Mouse (Mus musculus): Measurements from ENCODE around the gene Gramd4. TPM values are rescaled to one million over a fixed set of nuclear protein-coding genes. Genes with fewer than 3 reads are reported as not detected.

Gene Gramd4
- total and polyA plus RNA-seq, 3 experiments = 0.17 to 0.66 (median 0.56) TPM

- in situ Hi-C loops (cut with MboI; ENCODE audit: low pct_ligation_motif_present, low pct_unique_long_range_greater_than_20kb, low sequenced_read_pairs) = loop anchor here (10.0 kb wide), 1 partner anchor 47 kb away; the partner anchor contains the start of gene Tbc1d22a
- H3K4me1 ChIP-seq (ENCODE audit: control insufficient read depth in 1 of 2, insufficient read depth in 2 of 2) = peaks cover 15 to 18% of the 10 kb centered on the region in 2 experiments
Measured at GRCm38 (mm10) chr15:86167787-86168504, 110.5 kb downstream of the Gramd4 start.

GRCm38 (mm10) chr15:86168505-86168867 lies 111.0 kb downstream of the Gramd4 start:
- Histone ChIP-seq H3K4me2 (ENCODE audit: insufficient read depth, low read depth, poor library complexity, severe bottlenecking) (no peak overlapping the region), H3K36me3 (replicated peaks in 1 of 2; ENCODE audit: control insufficient read depth in 1 of 2, insufficient read depth in 1 of 2, low read length in 1 of 2) (peaks cover 4 to 7% of the 10 kb centered on the region in 2 experiments), H3K4me1 (ENCODE audit: control insufficient read depth in 1 of 2, insufficient read depth in 2 of 2) (peaks cover 21 to 22% of the 10 kb centered on the region in 2 experiments), H3K27me3 (replicated peaks) (peaks cover 18% of the 10 kb centered on the region), H3K27ac (ENCODE audit: insufficient read depth, low read depth) (no peak overlapping the region; the same call in 1 of the 2 replicates), H3K79me2 (replicated peaks; ENCODE audit: control insufficient read depth, extremely low read depth, insufficient read depth, poor library complexity, severe bottlenecking) (0 out of 2 replicates have a peak, but pooled peaks cover 3% of the 10 kb centered on the region), H3K9ac (ENCODE audit: insufficient read depth, low read depth) (no peak overlapping the region), H3K9me3 (replicated peaks; ENCODE audit: low read length) (no peaks in the 10 kb centered on the region), H3K4me3 (replicated peaks in 1 of 3; ENCODE audit: low read depth in 2 of 3, low read length in 2 of 3, poor library complexity in 1 of 3) (no peak overlapping the region)
- TF ChIP-seq ZNF384 (IDR thresholded peaks at IDR 0.05; ENCODE audit: low read depth, low read length) (no peak), USF1 (IDR thresholded peaks at IDR 0.05; ENCODE audit: low read depth, low read length) (no peak), ZMIZ1 (IDR thresholded peaks at IDR 0.05; ENCODE audit: low read depth, low read length) (no peak), MAX (IDR thresholded peaks at IDR 0.05; ENCODE audit: low read length) (no peak), ETS1 (conservative IDR thresholded peaks at IDR 0.05; ENCODE audit: low read depth, low read length) (no peak), UBTF (IDR thresholded peaks at IDR 0.05; ENCODE audit: low read depth, low read length) (no peak), NELFE (IDR thresholded peaks at IDR 0.05; ENCODE audit: low read depth, low read length) (no peak), EP300 (IDR thresholded peaks at IDR 0.05; ENCODE audit: low read length) (no peak), POLR2A (IDR thresholded peaks at IDR 0.05; ENCODE audit: low read depth, low read length) (no peak)
- DNase-seq (ENCODE audit: extremely low read depth) = no peak
- dilution Hi-C loops (cut with MboI; ENCODE audit: extremely low pct_ligation_motif_present, extremely low pct_unique_long_range_greater_than_20kb, low sequenced_read_pairs) = no loop called here
- in situ Hi-C loops (cut with MboI; ENCODE audit: low pct_ligation_motif_present, low pct_unique_long_range_greater_than_20kb, low sequenced_read_pairs) = loop anchor here (10.0 kb wide), 1 partner anchor 46 kb away; the partner anchor contains the start of gene Tbc1d22a

More at GRCm38 (mm10) chr15:86167787-86168504, 110.5 kb downstream of the Gramd4 start:
- H3K36me3 ChIP-seq (replicated peaks in 1 of 2; ENCODE audit: control insufficient read depth in 1 of 2, insufficient read depth in 1 of 2, low read length in 1 of 2) = peaks cover 4 to 7% of the 10 kb centered on the region in 2 experiments
- H3K79me2 ChIP-seq (replicated peaks; ENCODE audit: control insufficient read depth, extremely low read depth, insufficient read depth, poor library complexity, severe bottlenecking) = 0 out of 2 replicates have a peak, but pooled peaks cover 3% of the 10 kb centered on the region
- dilution Hi-C loops (cut with MboI; ENCODE audit: extremely low pct_ligation_motif_present, extremely low pct_unique_long_range_greater_than_20kb, low sequenced_read_pairs) = no loop called here
- H3K27me3 ChIP-seq (replicated peaks) = peaks cover 18% of the 10 kb centered on the region
- no peak for TF ChIP-seq BHLHE40 (IDR thresholded peaks at IDR 0.05; ENCODE audit: low read depth, low read length)
- no peak for TF ChIP-seq USF2 (conservative IDR thresholded peaks at IDR 0.05; ENCODE audit: low read depth, low read length)
- H3K4me2 ChIP-seq (ENCODE audit: insufficient read depth, low read depth, poor library complexity, severe bottlenecking) = no peak overlapping the region
- H3K9ac ChIP-seq (ENCODE audit: insufficient read depth, low read depth) = no peak overlapping the region
- no peak overlapping the region; the same call in 1 of the 2 replicates for H3K27ac ChIP-seq (ENCODE audit: insufficient read depth, low read depth)
- H3K9me3 ChIP-seq (replicated peaks; ENCODE audit: low read length) = no peaks in the 10 kb centered on the region
- no peak overlapping the region for H3K4me3 ChIP-seq (replicated peaks in 1 of 3; ENCODE audit: low read depth in 2 of 3, low read length in 2 of 3, poor library complexity in 1 of 3)
- DNase-seq (ENCODE audit: extremely low read depth) = no peak
